Mouse (Mus musculus) bone marrow macrophage, adult 2 months (primary cell): ENCODE results near the gene Chil1. TPM values are rescaled to one million over a fixed set of nuclear protein-coding genes. Genes with fewer than 3 reads are reported as not detected.

Experiments
- H3K27ac ChIP-seq: 2 replicates; pipeline ENCODE4 v1.5.1; 2012; ENCODE audit warnings: low read depth, low read length; ENCODE audit not compliant: insufficient read depth
- H3K4me1 ChIP-seq: 2 replicates; pipeline ENCODE4 v1.6.1; 2012; ENCODE audit warnings: low read length; ENCODE audit not compliant: control insufficient read depth, insufficient read depth
- H3K4me3 ChIP-seq: 2 replicates; pipeline ENCODE4 v1.5.1; 2012; ENCODE audit warnings: mild to moderate bottlenecking, low read length, moderate library complexity; ENCODE audit not compliant: insufficient read depth
- CTCF ChIP-seq: IDR thresholded peaks from 2 replicates; pipeline ENCODE4 v1.5.1; 2012; ENCODE audit warnings: low read depth, mild to moderate bottlenecking, low read length, moderate library complexity
- POLR2A ChIP-seq: IDR thresholded peaks from 2 replicates; pipeline ENCODE4 v1.6.1; 2012; ENCODE audit warnings: mild to moderate bottlenecking, low read depth, low read length, borderline replicate concordance
- polyA plus RNA-seq: library from polyadenylated mRNA; stranded (reverse); fragments of >200 nt; gene quantifications from 2 replicates; pipeline ENCODE4 v1.2.4, GENCODE M21; 2012; ENCODE audit not compliant: missing spikeins, insufficient read depth, insufficient read length

The Chil1 gene
- polyA plus RNA-seq, 1 experiment: not detected

DNA sequence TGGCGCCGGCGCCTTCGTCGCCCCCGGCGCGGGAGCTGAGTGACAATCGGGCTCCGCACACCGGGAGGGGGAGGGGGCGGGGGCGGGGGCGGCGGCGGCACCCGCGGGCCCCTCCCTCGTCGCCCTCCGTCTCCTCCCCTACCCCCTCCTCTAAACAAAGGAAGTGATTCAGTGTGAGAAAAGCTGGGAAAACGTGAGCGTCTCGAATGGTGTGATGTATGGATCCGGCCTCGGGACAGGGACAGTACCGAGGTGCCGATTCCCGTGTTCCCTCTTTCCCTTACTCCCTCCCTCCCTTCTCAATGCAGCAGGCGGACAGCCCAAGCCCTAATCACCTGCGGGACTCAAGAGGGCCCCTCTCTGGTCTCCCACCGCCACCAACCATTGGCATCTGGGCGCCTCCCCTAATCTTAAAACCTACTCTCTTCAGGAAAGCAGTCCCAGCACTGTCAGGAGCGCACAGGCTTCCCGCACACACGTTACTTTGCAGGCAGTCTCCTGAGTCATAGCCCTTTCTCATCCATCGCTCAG, 53.5 kb downstream of the Chil1 start, which contains the start of gene Adora1:
Gene Adora1 (minus strand): TSS at position 41 of the 531 bp plus-strand sequence.
- Histone ChIP-seq H3K27ac (no peak within 1 kb of the TSS), H3K4me1 (no peaks in the 10 kb centered on the region), H3K4me3 (no peak within 1 kb of the TSS)
- TF ChIP-seq POLR2A: no peak
- TF ChIP-seq CTCF: no peak

DNA sequence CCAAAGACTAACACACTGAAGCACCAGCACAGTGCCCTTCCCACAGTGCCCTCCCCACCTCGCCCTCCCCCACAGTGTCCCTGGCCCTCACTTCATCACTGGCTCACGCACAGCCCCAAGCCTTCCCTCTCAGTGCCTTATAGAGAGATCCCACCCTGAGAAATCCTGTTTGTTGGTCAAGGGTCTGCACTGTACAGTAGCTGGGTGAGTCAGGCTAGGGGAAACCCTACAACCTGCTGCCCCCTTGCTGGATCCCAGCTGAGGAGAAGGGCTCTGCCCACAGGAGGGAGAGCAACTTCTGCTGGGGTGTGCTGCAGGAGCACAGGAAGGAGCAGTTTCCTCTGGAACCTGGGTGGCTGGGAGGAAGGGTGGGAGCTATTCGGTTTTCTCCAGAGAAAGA, 54.2 kb downstream of the Chil1 start:
- no peak for TF ChIP-seq POLR2A
- TF ChIP-seq CTCF: no peak
- H3K4me3 ChIP-seq: no peak overlapping the region
- no peak overlapping the region for H3K27ac ChIP-seq
- H3K4me1 ChIP-seq: no peaks in the 10 kb centered on the region

DNA sequence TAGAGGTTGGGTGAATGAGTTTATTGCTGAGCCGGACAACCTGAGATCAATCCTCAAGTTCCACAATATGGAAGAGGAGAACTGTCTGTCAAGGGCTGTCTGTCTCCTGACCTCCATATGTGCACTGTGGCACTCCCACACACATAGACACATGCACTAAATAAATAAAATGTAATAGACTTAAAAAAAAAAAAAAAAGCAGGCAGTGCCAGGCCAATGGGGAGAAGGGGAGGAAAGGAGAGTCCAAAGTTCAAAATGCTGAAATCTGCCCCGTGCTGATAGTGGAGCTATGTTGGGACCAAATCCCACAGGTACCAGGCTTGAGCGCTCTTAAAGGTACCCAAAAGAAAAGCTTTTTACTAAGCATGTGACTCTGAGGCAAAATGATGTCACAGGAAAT, 55.5 kb downstream of the Chil1 start:
- no peak for TF ChIP-seq CTCF
- no peak for TF ChIP-seq POLR2A
- no peak overlapping the region for H3K4me3 ChIP-seq
- no peak overlapping the region for H3K27ac ChIP-seq
- no peaks in the 10 kb centered on the region for H3K4me1 ChIP-seq

Other genes starting within 250 kb of the Chil1 start
- gene Fmod, start 144.9 kb upstream of the Chil1 start, polyA plus RNA-seq: not detected in 2 replicates
- gene Btg2, start 103.1 kb upstream of the Chil1 start, polyA plus RNA-seq: 52.4 and 54.4 TPM in 2 replicates
- not detected in 2 replicates for gene Chit1, start 70.9 kb upstream of the Chil1 start, polyA plus RNA-seq
- not detected in 2 replicates for gene Mybph, start 11.3 kb downstream of the Chil1 start, polyA plus RNA-seq
- gene Adora1, start 53.3 kb downstream of the Chil1 start, polyA plus RNA-seq: not detected in 2 replicates
- not detected in 2 replicates for gene Myog, start 107.8 kb downstream of the Chil1 start, polyA plus RNA-seq
- 28.4 and 32.9 TPM in 2 replicates for gene Ppfia4, start 150.8 kb downstream of the Chil1 start, polyA plus RNA-seq
- 36.6 and 39.4 TPM in 2 replicates for gene Tmem183a, start 179.8 kb downstream of the Chil1 start, polyA plus RNA-seq
- not detected in 2 replicates for gene 4933406M09Rik, start 203.8 kb downstream of the Chil1 start, polyA plus RNA-seq
- gene Cyb5r1, start 223.4 kb downstream of the Chil1 start, polyA plus RNA-seq: 74.6 and 81.3 TPM in 2 replicates
- gene Adipor1, start 233.2 kb downstream of the Chil1 start, polyA plus RNA-seq: 202 and 213 TPM in 2 replicates